Mouse (Mus musculus): ENCODE results near the gene Vmn2r63. TPM values are rescaled to one million over a fixed set of nuclear protein-coding genes. Genes with fewer than 3 reads are reported as not detected.

Vmn2r63 gene
- 0.06 TPM for polyA plus RNA-seq (2017; shearing (Covaris generic))

GRCm38 (mm10) chr7:42933722-42934121 is at the start of gene Vmn2r63:
Vmn2r63 (minus strand) TSS chr7:42933822.

GRCm38 (mm10) chr7:42866801-42867458 is 66.7 kb downstream of the Vmn2r63 start, which contains the start of gene Gm2381:
Gm2381 (minus strand) TSS chr7:42867234.

Other genes with a start within 250 kb of the Vmn2r63 start
- gene Zfp975, start 241.1 kb downstream of the Vmn2r63 start, polyA plus RNA-seq (2017; shearing (Covaris generic)), result 0.49 TPM
- gene Gm17067, start 206.8 kb downstream of the Vmn2r63 start, polyA plus RNA-seq (2017; shearing (Covaris generic)), result not detected
- not detected for gene Vmn2r62, start 140.3 kb downstream of the Vmn2r63 start, polyA plus RNA-seq (2017; shearing (Covaris generic))
- not detected for gene Gm2381, start 66.6 kb downstream of the Vmn2r63 start, polyA plus RNA-seq (2017; shearing (Covaris generic))
- not detected for gene Gm9268, start 84.9 kb upstream of the Vmn2r63 start, polyA plus RNA-seq (2017; shearing (Covaris generic))
- gene Zfp936, start 180.4 kb upstream of the Vmn2r63 start, polyA plus RNA-seq (2017; shearing (Covaris generic)), result 0.80 TPM

All from naive thymus-derived CD4-positive, alpha-beta T cell, adult 5 months (primary cell).